Mouse (Mus musculus) thymus, adult 2 months (tissue): ENCODE results near the gene 4933424G06Rik.

Experiments
- CTCF ChIP-seq: fragments of 200-500 bp; IDR thresholded peaks from 2 replicates; pipeline ENCODE4 v1.5.1; 2012; ENCODE audit warnings: mild to moderate bottlenecking, control low read depth, low read length, moderate library complexity, borderline replicate concordance; ENCODE audit not compliant: control insufficient read depth, poor library complexity, insufficient read depth; ENCODE audit errors: extremely low read depth
- POLR2A ChIP-seq: fragments of 200-500 bp; IDR thresholded peaks from 2 replicates; pipeline ENCODE4 v1.6.1; 2012; ENCODE audit warnings: mild to moderate bottlenecking, low read length, control low read depth, moderate library complexity; ENCODE audit not compliant: control insufficient read depth, poor library complexity, insufficient read depth; ENCODE audit errors: extremely low read depth

- TF ChIP-seq CTCF (no peak), POLR2A (no peak)
These were observed 33.1 kb downstream of the 4933424G06Rik start for GRCm38 (mm10) chr1:36743046-36743445.
